Mouse (Mus musculus) forebrain, postnatal 0 days (tissue): ENCODE measurements around the gene Entpd3. TPM values are rescaled to one million over a fixed set of nuclear protein-coding genes. Genes with fewer than 3 reads are reported as not detected.
"Not testable (repeated sequence)": the region's sequence is repeated elsewhere in the genome, so short reads cannot be mapped to it uniquely, and the experiment has no call there.

Experiments
- ATAC-seq: fragments of 200-750 bp; cut with Nextera tagmentation; 2 replicates; pipeline ENCODE4 v1.8.0; 2017; ENCODE audit warnings: mild to moderate bottlenecking, moderate library complexity
- DNase-seq: peaks from one replicate; pipeline ENCODE4 v3.0.0-alpha.2; 2015
- H3K27ac ChIP-seq: fragments of 300-500 bp; sonication (generic); 2 replicates; pipeline ENCODE4 v1.5.1; 2014; ENCODE audit warnings: low read depth, mild to moderate bottlenecking, antibody characterized with exemption, low read length, moderate library complexity, mixed read lengths
- H3K27me3 ChIP-seq: fragments of 300-500 bp; sonication (generic); 2 replicates; pipeline ENCODE4 v1.6.1; 2014; ENCODE audit warnings: mild to moderate bottlenecking, low read length, mixed read lengths; ENCODE audit not compliant: insufficient read depth
- H3K36me3 ChIP-seq: fragments of 300-500 bp; sonication (generic); 2 replicates; pipeline ENCODE4 v1.6.1; 2014; ENCODE audit warnings: mild to moderate bottlenecking, moderate library complexity; ENCODE audit not compliant: insufficient read depth
- H3K4me1 ChIP-seq: fragments of 300-500 bp; sonication (generic); 2 replicates; pipeline ENCODE4 v1.6.1; 2014; ENCODE audit warnings: antibody characterized with exemption; ENCODE audit not compliant: insufficient read depth
- H3K4me2 ChIP-seq: fragments of 300-500 bp; sonication (generic); 2 replicates; pipeline ENCODE4 v1.6.1; 2014; ENCODE audit warnings: low read depth, mild to moderate bottlenecking, moderate library complexity
- H3K4me3 ChIP-seq: fragments of 300-500 bp; sonication (generic); 2 replicates; pipeline ENCODE4 v1.5.1; 2014; ENCODE audit warnings: low read depth, low read length, mixed read lengths
- H3K9ac ChIP-seq: fragments of 300-500 bp; sonication (generic); 2 replicates; pipeline ENCODE4 v1.6.1; 2014; ENCODE audit warnings: mild to moderate bottlenecking
- H3K9me3 ChIP-seq: fragments of 300-500 bp; sonication (generic); 2 replicates; pipeline ENCODE4 v1.6.1; 2016; ENCODE audit warnings: low read length
- CTCF ChIP-seq: sonication (generic); IDR thresholded peaks from 2 replicates; pipeline ENCODE4 v1.5.1; 2016; ENCODE audit warnings: antibody characterized with exemption, control low read depth, low read depth
- WGBS: fragments of 180-500 bp; shearing (Covaris S2); extraction: QIAGEN DNeasy Blood & Tissue Kit; methylation state at CpG from one replicate; pipeline ENCODE4 v1.1.7; 2014; 5-methylcytosine and 5-hydroxymethylcytosine counted together
- polyA plus RNA-seq: library from polyadenylated mRNA; unstranded; fragments of >200 nt; fragmentation: Nextera tagmentation; extraction: Ambion mirVana; gene quantifications from 2 replicates; pipeline ENCODE4 v1.2.1, GENCODE M21; 2015
- total RNA-seq: library from RNA; depleted of rRNA; stranded (reverse); fragments of >200 nt; gene quantifications from 2 replicates; pipeline ENCODE4 v1.2.3, GENCODE M21; 2014

Gene Entpd3
- total and polyA plus RNA-seq, 2 experiments from 2014 or later: 3.6 to 3.7 TPM

- H3K9ac ChIP-seq: no peak overlapping the region
- H3K4me2 ChIP-seq: no peak overlapping the region
- WGBS: 89% methylated on average over 6 of the region's 6 CpGs
- H3K27ac ChIP-seq: no peak overlapping the region
- no peak for TF ChIP-seq CTCF
- DNase-seq: no peak
- no peaks in the 10 kb centered on the region for H3K36me3 ChIP-seq
- ATAC-seq: no peak
- H3K9me3 ChIP-seq: no peaks in the 10 kb centered on the region
- H3K27me3 ChIP-seq: no peaks in the 10 kb centered on the region
- H3K4me1 ChIP-seq: no peaks in the 10 kb centered on the region
- no peak overlapping the region for H3K4me3 ChIP-seq
Observed at GRCm38 (mm10) chr9:120532691-120533090, 6.9 kb upstream of the Entpd3 start.

DNA sequence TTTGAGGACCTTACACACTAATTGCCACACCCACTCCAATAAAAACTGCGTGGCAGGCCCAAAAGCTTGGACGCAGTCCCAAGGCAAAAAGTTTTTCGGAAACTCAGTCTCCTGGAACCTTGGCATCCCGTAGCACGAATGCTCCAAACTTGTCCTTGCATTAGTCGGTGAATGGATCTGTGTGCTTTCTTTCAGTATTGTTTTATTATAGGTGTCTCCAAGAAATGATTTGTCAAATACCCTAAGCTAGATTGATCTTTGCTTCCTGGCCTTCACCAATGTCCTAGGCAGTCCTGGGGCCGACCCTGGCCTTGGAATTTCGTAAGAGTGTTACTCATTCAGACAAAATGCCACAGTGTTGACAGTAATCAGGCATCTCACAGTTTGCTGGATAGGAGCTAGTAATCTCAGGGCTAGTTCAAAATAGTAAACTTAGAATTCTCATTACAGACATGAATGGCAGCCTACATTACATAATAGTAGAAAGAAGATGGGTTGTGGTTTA, 6.1 kb upstream of the Entpd3 start:
- not testable (repeated sequence) for H3K9ac ChIP-seq, H3K4me1 ChIP-seq, H3K9me3 ChIP-seq, H3K4me3 ChIP-seq, H3K27me3 ChIP-seq, H3K27ac ChIP-seq, ATAC-seq, H3K4me2 ChIP-seq, DNase-seq, H3K36me3 ChIP-seq
- WGBS: 94% methylated on average over 8 of the region's 8 CpGs

DNA sequence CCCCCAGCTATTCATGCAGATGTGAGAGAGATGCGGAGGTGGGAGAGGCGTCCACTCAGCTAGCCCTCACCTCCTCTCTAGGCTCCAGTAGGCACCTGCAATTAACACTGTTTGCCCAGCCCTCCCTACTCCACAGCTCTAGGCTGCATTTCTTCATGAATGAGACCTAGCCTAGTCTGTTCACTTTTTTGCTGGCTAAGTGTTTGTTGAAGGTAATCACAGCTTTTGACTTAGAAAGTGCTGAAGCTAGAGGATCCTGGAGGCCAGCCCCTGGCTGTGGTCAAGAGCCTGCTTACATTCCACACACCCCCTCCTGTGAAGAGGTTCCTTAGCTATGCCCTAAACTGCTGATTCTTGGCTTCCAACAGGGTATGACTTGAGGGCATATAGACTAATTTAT, 1.8 kb downstream of the Entpd3 start:
- H3K27me3 ChIP-seq: peaks cover 3% of the 10 kb centered on the region
- H3K36me3 ChIP-seq: no peaks in the 10 kb centered on the region
- ATAC-seq: no peak
- H3K27ac ChIP-seq: no peak overlapping the region
- H3K9ac ChIP-seq: no peak overlapping the region
- TF ChIP-seq CTCF: no peak
- no peak overlapping the region for H3K4me2 ChIP-seq
- no peak for DNase-seq
- H3K4me1 ChIP-seq: no peaks in the 10 kb centered on the region
- H3K9me3 ChIP-seq: no peaks in the 10 kb centered on the region
- WGBS: 10% methylated on average over 2 of the region's 2 CpGs
- H3K4me3 ChIP-seq: no peak overlapping the region

DNA sequence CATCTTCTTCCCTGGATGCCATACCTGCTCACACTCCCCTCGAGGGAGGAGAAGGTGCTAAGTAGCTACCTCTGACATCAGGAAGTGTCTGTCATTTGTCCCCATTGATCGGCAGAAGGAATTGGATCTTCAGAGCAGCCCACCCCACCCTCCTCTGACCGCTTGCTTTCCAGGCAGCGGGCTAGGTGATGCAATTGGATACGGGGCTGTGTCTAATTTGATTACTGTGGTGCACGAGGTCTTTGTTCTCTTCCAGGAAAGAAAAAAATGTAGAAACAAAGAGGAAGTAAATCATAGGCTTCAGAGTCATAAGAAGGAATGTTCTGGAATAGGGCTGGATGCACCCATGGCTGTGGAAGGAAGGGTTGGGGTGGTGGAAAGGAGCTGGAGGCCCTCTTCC, 2.6 kb downstream of the Entpd3 start:
- peaks cover 3% of the 10 kb centered on the region for H3K27me3 ChIP-seq
- no peaks in the 10 kb centered on the region for H3K4me1 ChIP-seq
- no peak for ATAC-seq
- no peak for TF ChIP-seq CTCF
- H3K36me3 ChIP-seq: no peaks in the 10 kb centered on the region
- no peak overlapping the region for H3K4me2 ChIP-seq
- no peak overlapping the region for H3K27ac ChIP-seq
- WGBS: 40% methylated on average over 6 of the region's 6 CpGs
- no peak overlapping the region for H3K9ac ChIP-seq
- no peak for DNase-seq
- H3K4me3 ChIP-seq: no peak overlapping the region
- no peaks in the 10 kb centered on the region for H3K9me3 ChIP-seq

- Histone ChIP-seq H3K4me1 (no peaks in the 10 kb centered on the region), H3K4me3 (no peak overlapping the region), H3K4me2 (no peak overlapping the region), H3K27me3 (no peaks in the 10 kb centered on the region; the same call in 1 of the 2 replicates), H3K9me3 (no peaks in the 10 kb centered on the region), H3K9ac (no peak overlapping the region), H3K27ac (no peak overlapping the region), H3K36me3 (no peaks in the 10 kb centered on the region)
- WGBS: 81% methylated on average over 2 of the region's 2 CpGs
- no peak for TF ChIP-seq CTCF
- DNase-seq (no peak), ATAC-seq (no peak)
Observed at GRCm38 (mm10) chr9:120545994-120546393, 6.4 kb downstream of the Entpd3 start.

DNA sequence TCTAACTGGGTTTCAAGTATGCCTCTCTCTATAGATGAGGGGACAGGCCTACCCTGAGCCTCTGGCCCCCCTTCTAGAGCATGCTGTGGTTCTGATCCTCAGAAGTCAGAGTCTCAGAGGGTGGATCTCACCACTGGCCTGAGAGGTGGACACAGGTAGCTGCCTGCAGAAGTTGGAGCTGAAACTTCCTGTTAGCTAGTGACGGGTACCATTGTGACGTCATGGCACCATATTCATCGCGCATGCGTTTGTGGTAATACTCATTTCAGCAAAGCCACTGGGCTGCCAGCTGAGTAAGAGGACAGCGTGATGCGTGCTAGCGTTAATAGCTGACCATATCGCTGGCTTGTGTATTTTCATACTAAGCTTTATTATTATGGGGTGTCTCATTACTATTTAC, 6.9 kb downstream of the Entpd3 start:
- ATAC-seq (no peak), DNase-seq (no peak)
- 96% methylated on average over 9 of the region's 9 CpGs for WGBS
- Histone ChIP-seq H3K4me1 (no peaks in the 10 kb centered on the region), H3K9me3 (no peaks in the 10 kb centered on the region), H3K27me3 (no peaks in the 10 kb centered on the region; the same call in 1 of the 2 replicates), H3K4me2 (no peak overlapping the region), H3K36me3 (no peaks in the 10 kb centered on the region), H3K9ac (no peak overlapping the region), H3K4me3 (no peak overlapping the region), H3K27ac (no peak overlapping the region)
- TF ChIP-seq CTCF: no peak

DNA sequence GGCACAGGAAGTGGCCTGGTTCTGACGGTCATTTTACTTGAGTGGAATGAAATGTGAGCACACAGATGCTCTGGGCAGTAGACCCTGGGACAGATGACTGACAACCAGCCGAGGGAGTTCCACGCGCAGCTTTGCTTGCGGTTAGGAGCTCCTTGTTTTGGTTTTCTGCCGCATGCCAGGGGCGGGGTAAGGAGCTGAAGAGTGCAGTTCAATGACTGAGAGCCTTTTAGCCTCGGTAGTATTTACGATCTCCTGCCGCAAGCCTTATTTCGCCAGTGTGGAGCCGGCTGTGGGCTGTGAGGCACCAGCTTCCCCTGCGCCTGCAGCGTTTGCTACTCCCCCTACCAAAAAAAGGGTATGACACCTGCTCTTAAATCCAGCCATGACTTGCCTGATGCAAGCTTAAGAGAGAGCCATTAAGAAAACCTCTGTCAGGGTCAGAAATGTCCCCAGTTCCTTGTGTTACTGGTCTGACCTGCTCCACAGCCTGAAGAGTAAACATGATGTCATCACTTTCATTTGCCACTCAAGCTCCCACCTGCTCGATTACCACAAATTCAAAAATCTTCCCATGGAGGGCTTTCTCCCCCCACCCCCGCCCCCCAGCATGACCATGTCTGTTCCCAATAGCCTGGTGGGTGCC, 7.5 kb downstream of the Entpd3 start:
- H3K4me2 ChIP-seq: no peak overlapping the region
- no peak for DNase-seq
- H3K27ac ChIP-seq: no peak overlapping the region
- ATAC-seq: no peak
- H3K36me3 ChIP-seq: no peaks in the 10 kb centered on the region
- 37% methylated on average over 16 of the region's 16 CpGs for WGBS
- H3K27me3 ChIP-seq: no peaks in the 10 kb centered on the region
- no peak for TF ChIP-seq CTCF
- H3K9me3 ChIP-seq: no peaks in the 10 kb centered on the region
- no peak overlapping the region for H3K4me3 ChIP-seq
- H3K4me1 ChIP-seq: no peaks in the 10 kb centered on the region
- no peak overlapping the region for H3K9ac ChIP-seq
